Mouse (Mus musculus) cerebral cortex, adult 2 months (tissue): ENCODE data around the gene Armc6.

Source experiments
- WGBS: fragments of 180-500 bp; shearing (Covaris S2); methylation state at CpG from one replicate; pipeline ENCODE4 v1.1.7; 2018; 5-methylcytosine and 5-hydroxymethylcytosine counted together

Gene Armc6

DNA sequence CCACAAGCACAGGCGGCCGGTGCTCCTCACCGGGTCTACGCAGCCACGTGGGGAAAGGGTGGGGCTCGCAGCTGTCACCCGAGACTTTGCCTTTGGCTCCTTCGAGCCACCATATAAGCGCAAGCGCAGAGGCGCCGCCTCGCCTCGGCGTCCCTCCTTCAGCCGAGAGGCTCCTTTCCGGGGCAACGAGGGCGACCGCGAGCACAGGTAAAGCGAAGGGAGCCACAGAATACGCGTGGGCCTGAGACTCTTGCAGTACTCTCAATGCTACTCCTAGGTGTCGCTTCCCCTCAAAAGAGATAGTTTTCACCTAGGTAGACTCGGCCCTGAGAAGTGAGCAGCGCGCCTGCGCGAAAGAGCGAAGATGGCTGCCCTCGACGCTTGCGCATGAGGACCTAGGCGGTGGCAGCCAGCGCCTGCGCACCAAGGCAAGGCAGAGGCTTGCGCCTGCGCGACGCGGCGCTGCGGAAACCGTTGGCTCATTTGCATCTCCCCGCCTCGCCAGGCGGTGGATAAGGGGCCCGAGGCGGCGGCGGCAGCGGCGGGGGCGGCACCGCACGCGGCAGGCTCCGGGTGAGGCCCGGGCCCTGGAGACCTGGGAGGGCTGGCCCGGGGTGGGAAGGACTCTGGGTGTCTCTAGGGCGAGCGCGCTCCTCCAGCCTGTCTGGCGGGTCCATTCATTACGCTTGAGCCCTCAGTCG is at the start of gene Armc6, which contains the start of gene Sugp2:
TSS of gene Armc6 (minus strand) at position 387 of the 701 bp plus-strand sequence.
TSS of gene Sugp2 (plus strand) at position 147 of the 701 bp plus-strand sequence.
- under 1% methylated on average over 67 of the region's 67 CpGs for WGBS

DNA sequence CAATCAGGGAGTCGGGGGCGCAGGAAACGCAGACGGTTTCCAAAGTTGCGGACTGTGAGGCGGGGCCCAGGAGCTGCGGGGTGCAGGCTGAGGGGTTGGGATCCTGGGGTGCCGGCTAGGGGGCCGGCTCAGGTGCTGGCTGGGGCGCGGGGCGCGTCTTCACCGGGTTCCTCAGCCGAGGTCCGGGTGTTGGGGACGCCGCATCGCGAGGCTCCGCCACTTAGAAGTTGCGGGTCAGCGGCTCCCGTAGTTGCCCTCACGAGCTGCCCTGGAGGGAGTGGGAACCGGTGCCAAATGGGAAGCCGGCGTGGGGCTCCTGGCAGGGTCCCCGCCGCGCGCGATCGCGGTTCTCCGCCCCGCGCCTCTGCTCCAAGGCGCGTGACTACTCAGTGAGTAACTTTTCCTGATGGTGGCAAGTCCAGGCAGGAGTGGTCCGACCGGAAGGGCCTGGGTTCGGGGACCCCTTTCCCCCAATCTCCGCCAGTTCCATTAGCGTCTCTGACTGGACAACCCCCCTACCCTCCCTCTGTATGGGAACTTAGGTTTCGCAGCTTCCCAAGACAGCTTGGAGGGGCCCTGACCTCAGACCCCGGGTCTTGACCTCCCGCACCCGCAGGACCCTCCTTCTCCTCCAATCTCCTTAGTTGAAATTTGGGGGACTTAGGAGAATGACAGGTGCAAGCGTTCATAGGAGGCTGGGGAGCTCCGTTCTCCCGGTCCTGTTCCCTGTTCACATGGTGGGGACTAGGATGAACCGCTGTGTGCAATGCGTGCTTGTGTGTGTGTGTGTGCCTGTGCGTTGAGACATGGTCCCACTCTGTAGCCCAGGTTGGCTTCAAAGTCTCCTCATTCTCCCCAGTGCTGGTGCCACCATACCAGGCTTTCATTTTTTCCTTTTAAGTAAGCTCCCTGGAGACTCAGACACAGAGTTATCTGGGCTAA is 49.1 kb upstream of the Armc6 start:
- WGBS: 2% methylated on average over 53 of the region's 55 CpGs

DNA sequence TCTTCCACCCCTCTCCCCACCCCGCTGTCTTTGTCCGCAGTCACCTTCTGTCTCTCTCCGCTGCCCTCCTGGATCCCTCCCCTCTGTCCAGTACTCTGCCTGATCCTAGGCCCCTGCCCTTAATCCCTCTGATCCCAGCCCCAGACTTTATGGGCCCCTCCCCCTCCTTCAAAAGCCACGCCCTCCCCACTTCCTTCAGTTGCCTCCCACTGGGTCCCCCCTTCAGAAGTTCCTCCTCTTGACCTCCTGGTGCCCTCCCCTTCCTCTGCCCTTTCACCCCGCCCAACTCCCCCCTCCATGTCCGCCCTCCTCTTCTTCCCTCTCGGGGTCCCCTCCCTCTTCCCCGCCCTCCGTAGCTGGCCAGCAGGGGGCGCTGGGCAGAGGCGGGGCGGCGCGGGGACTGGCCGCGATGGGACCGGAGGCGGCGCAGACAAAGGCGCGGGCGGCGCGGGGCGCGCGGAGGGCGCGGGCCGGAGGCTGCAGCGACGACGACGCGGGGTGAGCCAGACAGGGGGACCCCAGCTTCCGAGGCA is 48.4 kb upstream of the Armc6 start, which contains the start of gene Homer3:
TSS of gene Homer3 (plus strand) at position 225 of the 533 bp plus-strand sequence.
- WGBS: 3% methylated on average over 36 of the region's 36 CpGs

DNA sequence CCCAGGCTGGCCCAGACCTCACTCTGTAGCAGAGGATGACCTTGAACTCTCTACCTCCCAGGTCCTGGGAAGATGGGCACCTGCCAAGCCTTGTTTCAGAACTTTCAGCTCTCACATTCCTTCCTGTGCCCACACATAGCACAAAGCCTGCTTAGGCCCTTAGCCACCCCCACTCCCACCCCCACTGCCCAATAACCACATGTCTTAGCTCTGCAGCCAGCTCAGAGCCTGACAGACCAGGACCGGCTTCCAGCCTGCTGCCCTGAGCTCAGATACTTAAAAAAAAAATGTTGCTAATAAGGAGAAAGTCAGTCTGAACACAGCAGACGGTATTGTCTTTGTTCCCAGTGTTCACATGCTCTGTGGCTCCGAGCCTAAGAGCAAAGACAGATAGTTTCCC is 46.7 kb upstream of the Armc6 start:
- 32% methylated on average over 3 of the region's 3 CpGs for WGBS

DNA sequence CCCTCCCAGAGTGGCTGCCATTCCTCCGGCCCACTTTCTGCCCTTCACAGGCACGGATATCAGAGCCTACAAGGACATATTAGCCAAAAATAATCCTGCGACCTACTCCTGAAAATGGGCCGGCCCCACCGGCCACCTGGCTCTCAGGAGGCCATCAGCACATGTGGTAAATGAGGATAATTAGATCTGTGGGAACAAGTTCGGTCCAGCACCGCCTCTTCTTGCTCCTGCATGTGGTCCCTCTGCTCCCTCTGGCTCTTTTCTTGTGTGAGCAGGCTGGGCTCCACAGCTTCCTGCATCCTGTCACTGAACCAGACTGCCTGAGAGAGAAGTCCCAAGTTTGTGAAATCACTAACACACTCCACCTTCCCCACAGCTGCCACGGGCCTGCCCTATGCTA is 45.0 kb upstream of the Armc6 start:
- WGBS: 74% methylated on average over 8 of the region's 8 CpGs

DNA sequence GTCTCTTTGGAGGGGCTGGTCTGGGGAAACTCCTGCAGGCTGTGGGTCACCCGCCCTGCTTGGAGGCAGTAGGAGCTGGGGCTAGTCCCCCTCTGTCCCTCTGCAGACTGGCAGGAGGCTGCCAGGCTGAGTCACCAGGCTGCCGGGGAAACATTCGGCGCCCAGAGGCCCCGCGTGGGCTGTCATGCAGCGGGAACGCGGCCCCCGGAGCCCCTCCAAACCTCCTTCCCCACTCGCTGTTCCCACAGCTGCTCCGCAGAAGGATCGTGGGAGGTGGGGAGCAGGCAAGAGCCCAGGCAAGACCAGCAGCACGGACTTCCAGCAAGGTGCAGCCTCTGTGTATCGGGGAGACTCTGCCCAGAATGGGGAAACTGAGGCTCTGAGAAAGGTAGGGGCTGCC is 43.9 kb upstream of the Armc6 start:
- WGBS: 37% methylated on average over 15 of the region's 15 CpGs

DNA sequence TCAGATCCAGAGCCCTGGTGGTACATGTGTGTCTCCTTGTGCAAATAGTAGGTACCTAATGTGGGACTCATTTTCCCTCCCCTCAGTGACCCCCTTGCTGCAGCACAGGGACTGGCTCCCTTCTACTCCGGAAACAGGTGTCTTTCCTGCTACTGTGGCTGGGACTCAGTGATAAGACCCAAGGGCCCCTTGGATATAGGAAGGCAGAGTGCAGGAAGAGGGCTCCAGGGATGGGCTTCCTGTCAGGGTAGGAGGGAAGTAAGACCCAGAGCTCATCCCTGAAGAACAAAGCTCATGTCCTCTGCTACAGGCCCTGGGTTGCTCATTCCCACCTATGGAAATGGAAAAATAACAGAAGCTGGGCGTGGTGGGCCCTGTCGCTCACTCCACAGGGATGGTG is 42.2 kb upstream of the Armc6 start:
- 81% methylated on average over 3 of the region's 3 CpGs for WGBS

DNA sequence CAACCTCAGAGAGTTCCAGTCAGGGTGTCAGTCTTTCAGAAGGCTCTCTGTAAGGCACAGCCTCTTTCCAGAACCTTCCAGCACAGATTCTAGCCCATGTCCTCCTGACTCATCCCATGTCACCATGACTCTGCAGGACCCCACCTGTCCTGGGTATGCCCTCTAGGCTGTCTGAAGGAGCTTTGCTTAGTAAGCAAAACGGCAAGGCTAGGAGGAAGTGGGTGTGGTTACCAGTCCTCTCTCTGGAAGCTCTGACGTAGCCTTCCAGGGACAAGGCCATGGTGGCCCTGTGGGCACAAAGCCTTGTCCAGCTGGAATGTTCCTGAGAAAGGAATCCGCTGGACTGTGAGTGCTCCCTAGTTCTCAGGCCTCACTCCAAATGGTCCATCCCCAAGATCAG is 38.7 kb upstream of the Armc6 start:
- 59% methylated on average over 3 of the region's 3 CpGs for WGBS

DNA sequence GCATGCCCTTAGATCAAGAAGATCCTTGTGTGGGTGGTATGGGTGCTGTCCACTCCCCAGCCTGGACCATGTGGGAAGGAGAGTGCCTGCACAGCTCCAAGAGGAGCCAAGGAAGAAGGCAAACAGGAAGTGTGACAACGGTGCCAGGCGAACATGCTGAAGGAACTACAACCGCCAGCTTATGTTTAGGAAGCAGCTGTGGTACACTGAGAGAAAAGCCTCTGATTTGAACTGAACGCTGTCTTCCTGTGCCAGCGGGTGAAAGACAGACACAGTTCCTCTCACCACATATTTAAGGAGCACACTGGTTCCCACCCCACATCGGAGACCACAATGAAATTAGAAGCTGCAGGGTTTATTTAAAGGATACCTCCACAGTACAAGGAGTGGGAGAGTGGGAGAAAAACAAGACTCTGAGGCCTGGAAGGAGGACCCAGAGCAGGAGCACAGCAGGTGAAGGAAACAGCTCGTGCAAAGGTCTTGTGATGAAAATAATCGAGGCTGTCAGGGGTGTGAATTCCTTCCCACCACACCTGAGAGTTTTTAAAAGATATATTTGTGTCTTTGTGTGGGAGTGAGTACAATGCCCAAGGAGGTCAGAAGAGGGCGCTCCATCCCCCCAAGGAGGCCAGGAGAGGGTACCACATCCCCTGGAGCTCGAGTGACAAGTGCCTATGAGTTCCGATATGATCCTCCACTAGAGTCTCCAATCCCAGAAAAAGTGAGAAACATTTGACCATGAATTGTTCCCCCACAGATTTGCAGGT is 34.7 kb upstream of the Armc6 start:
- 10% methylated on average over 11 of the region's 11 CpGs for WGBS

DNA sequence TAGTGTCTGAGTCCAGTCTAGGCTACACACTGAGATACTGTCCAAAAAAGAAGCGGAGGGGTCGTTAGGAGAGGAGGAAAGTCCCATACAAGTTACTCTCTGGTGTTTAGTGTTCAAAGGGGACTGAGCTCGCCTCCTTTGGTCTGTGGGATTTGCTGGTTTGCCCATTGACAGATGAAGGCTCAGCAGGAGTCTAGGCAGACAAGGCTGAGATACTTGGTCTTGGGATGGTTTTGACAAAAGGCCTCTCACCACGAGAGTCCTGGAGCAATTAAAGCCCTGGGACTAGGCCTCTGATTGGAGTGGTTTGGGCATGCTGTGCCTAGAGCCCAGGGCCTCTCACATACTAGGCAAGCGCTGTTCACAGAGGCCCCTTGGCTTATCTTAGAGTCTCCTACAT is 34.0 kb upstream of the Armc6 start:
- 48% methylated on average over 5 of the region's 5 CpGs for WGBS

DNA sequence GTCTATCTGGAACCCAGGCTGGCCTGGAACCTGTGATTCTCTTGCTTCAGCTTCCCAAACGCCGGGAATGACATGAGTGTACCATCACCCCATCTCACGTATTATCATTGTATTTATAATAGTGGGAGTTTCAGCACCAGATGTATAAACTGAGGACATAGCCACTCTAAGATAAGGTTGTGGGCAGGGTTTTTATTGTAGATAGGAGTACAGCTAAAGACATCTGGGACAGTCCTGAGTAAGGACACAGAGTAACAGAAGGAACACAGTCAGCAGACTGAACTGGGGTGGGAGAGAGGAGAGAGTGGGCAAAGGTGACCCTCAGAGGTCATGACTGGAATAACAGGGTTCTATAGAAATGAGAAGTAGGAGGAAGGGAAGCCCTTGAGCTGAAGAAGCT is 33.4 kb upstream of the Armc6 start:
- 91% methylated on average over 3 of the region's 3 CpGs for WGBS

DNA sequence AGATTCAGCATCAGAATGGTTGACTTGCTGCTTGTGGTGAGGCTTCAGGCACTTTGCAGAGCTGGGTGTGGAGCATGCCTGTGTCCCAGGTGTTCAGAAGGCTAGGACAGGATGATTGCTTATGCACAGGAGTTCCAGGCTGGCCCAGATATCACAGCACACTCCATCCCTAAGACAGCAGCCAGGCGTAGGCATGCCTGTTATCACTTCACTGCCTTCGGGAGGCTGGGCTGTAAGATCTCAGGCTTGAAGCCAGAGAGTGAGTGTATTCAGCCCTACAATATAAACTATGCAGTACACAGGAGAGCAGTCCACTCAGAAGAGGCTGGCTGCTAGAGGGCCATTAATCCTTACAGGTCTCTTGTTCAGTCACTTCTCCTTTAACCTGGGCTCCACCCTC is 24.8 kb upstream of the Armc6 start:
- WGBS: 54% methylated on average over 2 of the region's 2 CpGs

DNA sequence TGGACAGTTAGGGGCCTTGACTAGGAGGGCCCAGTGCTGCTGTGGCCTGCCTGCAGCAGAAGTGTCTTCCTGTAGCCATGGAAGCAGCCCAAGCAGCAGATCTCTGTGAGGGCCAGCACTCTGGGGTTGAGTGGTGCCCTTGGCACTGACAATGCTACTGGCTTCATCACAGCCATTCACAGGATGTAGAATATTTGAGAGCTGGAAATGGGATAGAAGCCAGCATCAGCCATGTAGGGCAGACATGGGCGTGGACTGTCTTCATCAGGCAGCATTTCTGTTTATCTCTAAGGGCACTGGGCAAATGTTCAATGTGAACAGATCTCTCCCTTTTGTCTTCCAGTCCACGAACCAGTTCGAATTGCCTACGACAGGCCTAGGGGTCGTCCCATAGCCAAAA is 24.3 kb upstream of the Armc6 start:
- WGBS: 80% methylated on average over 5 of the region's 5 CpGs

DNA sequence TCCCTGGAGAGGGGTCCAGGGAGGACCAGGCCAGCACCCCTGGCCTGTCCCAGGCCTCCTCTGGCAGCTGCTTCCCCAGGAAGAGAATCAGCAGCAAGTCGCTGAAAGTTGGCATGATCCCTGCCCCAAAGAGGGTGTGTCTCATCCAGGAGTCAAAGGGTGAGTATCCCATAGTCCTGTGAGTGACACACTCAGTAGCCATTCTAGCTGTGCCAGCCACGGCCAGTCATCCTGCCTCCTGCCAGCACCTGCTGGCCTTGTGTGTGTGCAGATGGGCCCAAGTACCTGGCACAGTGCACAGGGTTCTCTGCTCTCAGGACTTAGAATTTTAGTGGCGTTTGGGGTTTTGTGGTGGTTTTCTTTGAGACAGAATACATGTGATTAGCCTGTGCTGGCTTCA is 23.2 kb upstream of the Armc6 start:
- WGBS: 78% methylated on average over 3 of the region's 3 CpGs

DNA sequence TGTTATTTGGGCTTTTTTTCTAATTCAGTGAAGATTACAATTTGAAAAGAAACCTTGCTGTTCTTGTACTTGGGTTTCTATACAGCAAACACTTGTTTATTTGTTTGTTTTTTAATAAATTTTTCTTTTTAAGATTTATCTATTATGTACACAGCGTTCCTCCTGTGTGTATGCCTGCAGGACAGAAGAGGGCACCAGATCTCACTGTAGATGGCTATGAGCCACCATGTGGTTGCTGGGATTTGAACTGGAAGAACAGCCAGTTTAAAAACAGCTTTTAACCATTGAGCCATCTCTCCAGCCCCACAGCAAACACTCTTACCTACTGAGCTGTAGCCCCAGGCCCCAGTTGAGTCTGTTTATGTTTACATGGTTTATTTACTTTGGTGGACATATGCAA is 20.4 kb upstream of the Armc6 start:
- 53% methylated on average over 1 of the region's 1 CpGs for WGBS

DNA sequence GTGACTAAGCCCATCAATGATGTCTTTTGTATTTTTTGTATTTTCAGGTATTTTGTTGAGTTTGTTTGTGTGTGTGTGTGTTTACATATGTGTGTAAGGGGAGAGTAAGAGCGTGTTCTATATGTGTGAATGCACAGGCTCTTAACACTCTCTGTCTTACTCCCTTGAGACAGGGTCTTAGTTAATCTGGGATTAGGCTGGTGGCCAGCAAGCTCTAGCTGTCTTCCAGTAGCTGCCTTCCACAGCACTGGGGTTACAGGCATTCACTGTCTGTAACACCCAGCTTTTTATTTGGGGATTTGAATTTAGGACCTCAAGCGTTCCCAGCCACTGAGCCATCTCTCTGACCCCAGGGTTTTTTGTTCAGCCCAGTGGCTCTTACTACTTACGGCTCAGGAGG is 13.6 kb upstream of the Armc6 start:
- 79% methylated on average over 3 of the region's 3 CpGs for WGBS

DNA sequence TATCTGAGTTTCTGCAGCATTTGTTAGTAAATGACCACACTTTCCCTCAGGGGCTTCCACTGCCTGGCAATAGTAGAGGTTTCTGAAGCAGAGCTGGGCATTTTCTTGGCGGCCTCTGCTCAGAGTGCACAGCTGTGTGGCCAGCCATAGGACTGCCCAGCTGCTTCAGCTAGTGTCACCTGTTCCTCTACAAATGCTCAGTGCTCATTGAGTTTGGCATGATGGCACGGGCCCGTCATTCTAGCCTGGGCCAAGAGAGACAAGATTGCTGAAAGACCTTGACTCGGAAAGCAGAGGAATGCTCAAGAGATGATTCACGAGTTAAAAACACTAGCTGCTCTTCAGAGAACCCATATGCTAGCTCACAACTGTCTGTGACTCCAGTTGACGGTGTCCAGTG is 12.4 kb upstream of the Armc6 start:
- 72% methylated on average over 6 of the region's 6 CpGs for WGBS

DNA sequence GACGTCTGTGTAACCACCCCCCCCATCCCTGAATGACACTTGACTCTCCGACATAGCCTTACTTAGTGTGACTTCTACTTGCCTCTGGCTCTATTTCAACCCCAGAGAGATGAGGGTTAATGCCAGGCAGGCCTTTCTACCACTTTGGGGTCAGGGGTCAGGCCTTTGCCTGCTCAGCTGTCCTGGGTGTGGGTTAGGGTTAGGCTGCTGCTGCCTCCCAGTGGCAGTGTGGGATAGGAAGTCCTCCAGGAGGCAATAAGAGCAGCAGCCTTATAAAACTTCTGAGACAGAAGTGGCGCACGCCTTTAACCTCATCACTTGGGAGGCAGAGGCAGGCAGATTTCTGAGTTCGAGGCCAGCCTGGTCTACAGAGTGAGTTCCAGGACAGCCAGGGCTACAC is 6.4 kb upstream of the Armc6 start:
- WGBS: 81% methylated on average over 5 of the region's 5 CpGs

DNA sequence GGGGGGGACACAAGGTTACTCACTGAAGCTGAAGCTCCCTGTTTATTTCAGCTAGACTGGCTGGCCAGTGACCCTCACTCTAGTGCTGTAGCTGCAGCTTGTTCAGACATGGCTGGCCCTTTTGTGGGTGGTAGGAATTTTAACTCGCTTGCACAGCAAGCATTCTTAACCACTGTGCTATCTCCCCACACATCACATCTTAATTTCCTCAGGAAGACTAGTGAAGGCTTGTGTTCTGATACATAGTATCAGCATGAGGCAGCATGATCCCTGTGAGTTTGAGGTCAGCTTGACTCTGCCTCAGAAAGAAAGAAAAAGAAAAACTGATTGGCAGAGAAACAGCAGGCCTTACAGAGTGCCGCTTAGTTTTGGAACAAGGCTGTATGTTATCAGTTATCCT is 3.6 kb upstream of the Armc6 start:
- WGBS: 76% methylated on average over 2 of the region's 2 CpGs

DNA sequence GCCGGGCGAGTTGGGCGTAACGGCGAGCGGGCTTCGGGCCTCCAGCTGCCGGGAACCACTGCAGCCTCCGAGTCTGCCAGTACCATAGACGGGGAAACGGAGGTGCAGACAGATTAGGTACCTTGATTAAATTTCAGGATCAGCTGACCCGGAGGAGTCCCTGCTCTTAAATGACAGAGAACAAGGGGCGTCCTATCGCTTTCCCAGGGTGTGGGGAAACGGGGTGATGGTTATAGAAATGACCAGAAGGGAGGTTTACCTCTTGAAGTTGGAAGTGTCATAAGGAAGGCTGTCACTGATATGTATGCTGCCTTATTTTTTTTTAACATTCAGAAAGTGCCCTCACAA is 489 bp upstream of the Armc6 start:
- under 1% methylated on average over 15 of the region's 15 CpGs for WGBS

DNA sequence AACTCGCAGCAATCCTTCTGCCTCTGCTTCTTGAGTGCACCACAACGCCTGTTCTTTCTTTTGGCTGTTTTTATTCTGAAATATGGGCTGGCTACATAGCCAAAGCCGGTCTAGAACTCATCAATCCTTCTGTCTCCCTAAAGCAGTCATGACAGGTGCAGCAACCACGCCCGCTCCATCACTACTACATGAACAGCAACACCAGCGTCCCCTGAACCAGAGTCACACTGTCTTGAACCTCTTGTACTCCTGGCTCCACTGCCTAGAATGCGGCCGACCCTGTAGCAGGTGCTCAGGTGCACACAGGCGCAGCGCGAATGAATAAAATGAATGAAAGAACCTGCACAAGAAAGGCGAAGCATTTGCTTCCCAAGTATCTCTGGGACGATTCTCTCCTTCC is 660 bp downstream of the Armc6 start:
- WGBS: 3% methylated on average over 13 of the region's 13 CpGs

DNA sequence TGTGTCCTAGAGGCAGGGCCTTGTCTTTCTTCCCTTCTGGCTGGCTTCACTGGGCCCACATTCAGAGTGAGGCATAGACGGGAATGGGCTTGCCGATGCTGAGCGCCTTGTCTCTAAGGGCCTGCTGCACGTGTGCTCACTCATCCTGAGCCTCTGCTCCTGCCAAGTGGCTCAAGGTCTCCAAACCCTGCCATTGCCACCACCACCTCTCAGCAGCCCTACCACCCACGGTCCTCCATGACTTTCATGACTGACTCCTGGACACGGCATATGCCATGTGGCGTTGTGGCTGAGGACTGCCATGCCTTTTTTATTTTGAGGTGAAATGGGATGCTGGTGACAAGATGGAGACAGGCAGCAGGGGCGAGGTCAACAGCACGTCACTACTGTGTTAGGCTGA is 3.4 kb downstream of the Armc6 start:
- WGBS: 94% methylated on average over 9 of the region's 9 CpGs
